Mouse (Mus musculus) heart, embryonic 15.5 days (tissue): ENCODE data around the gene Sema6b. TPM values are rescaled to one million over a fixed set of nuclear protein-coding genes. Genes with fewer than 3 reads are reported as not detected.
"Not testable (repeated sequence)": the region's sequence is repeated elsewhere in the genome, so short reads cannot be mapped to it uniquely, and the experiment has no call there.

ENCODE experiments used
- ATAC-seq: fragments of 200-750 bp; cut with Nextera tagmentation; replicated peaks from 2 replicates; pipeline ENCODE4 v1.8.0; 2017; ENCODE audit warnings: low read depth, moderate TSS enrichment; ENCODE audit not compliant: insufficient number of reproducible peaks, insufficient read depth, low FRiP score
- H3K27ac ChIP-seq: fragments of 300-500 bp; sonication (generic); 2 replicates; pipeline ENCODE4 v1.5.1; 2015; ENCODE audit warnings: mild to moderate bottlenecking, inconsistent platforms
- H3K27me3 ChIP-seq: fragments of 300-500 bp; sonication (generic); 2 replicates; pipeline ENCODE4 v1.6.1; 2015; ENCODE audit warnings: inconsistent platforms
- H3K36me3 ChIP-seq: fragments of 300-500 bp; sonication (generic); 2 replicates; pipeline ENCODE4 v1.6.1; 2015; ENCODE audit warnings: mild to moderate bottlenecking, inconsistent platforms
- H3K4me1 ChIP-seq: fragments of 300-500 bp; sonication (generic); replicated peaks from 2 replicates; pipeline ENCODE4 v1.6.1; 2015; ENCODE audit warnings: inconsistent platforms
- H3K4me2 ChIP-seq: fragments of 300-500 bp; sonication (generic); 2 replicates; pipeline ENCODE4 v1.6.1; 2015; ENCODE audit warnings: inconsistent platforms, mild to moderate bottlenecking, moderate library complexity
- H3K4me3 ChIP-seq: fragments of 300-500 bp; sonication (generic); 2 replicates; pipeline ENCODE4 v1.5.1; 2015; ENCODE audit warnings: mild to moderate bottlenecking, inconsistent platforms
- H3K9ac ChIP-seq: fragments of 300-500 bp; sonication (generic); 2 replicates; pipeline ENCODE4 v1.6.1; 2015; ENCODE audit warnings: mild to moderate bottlenecking, inconsistent platforms
- H3K9me3 ChIP-seq: fragments of 300-500 bp; sonication (generic); replicated peaks from 2 replicates; pipeline ENCODE4 v1.6.1; 2016; ENCODE audit warnings: inconsistent platforms
- WGBS: fragments of 180-500 bp; shearing (Covaris S2); methylation state at CpG from one replicate; pipeline ENCODE4 v1.1.7; 2015; ENCODE audit warnings: mixed read lengths; 5-methylcytosine and 5-hydroxymethylcytosine counted together
- polyA plus RNA-seq: library from polyadenylated mRNA; unstranded; fragments of >200 nt; fragmentation: Nextera tagmentation; extraction: Ambion mirVana; gene quantifications from 2 replicates; pipeline ENCODE4 v1.2.1, GENCODE M21; 2015

The Sema6b gene
- polyA plus RNA-seq, 1 experiment from 2014 or later: 0.92 TPM

DNA sequence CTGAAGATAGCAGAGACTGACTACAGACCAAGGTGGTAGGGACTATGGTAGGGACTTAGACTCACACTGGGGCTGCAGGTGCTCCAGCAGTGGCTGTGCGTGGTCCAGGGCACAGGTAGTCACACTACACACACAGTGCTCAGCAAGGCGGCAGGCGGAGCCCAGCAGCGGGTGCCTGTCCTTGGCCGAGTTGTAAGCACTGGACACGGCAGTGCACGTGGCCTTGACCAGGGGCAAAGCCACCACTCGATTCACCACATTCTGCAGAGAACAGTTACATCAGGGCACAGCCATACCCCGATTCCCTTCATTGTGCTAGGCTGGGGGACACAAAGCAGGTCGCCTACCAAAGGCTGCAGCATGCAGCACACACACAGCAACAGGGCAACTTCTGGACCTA, 23.9 kb downstream of the Sema6b start:
- Histone ChIP-seq H3K27me3 (peaks cover 46% of the 10 kb centered on the region), H3K4me2 (no peak overlapping the region), H3K4me1 (peaks cover 22% of the 10 kb centered on the region), H3K9me3 (no peaks in the 10 kb centered on the region), H3K9ac (no peak overlapping the region), H3K27ac (no peak overlapping the region), H3K4me3 (no peak overlapping the region), H3K36me3 (no peaks in the 10 kb centered on the region)
- WGBS: 70% methylated on average over 10 of the region's 10 CpGs
- no peak for ATAC-seq

DNA sequence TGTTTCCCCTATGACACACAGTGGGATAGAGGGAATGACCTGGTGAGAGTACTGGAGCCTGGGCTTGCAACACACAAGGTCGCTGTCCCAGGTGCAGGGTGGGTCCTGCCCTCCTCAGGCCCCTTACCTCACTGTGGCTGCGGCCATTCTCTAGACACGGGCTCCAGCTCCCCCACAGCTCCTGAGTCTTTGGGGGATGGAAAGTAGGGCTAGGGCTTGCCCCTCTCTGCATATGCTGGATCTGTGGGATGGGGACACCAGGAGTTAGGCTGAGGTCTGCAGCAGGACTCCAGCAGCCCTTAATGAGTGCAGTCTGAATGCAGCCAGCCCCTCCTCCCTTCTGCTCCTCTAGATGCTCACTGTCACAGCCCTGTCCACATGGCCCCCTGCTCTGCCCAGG, 27.4 kb downstream of the Sema6b start:
- WGBS: 71% methylated on average over 3 of the region's 3 CpGs
- peaks cover 19% of the 10 kb centered on the region for H3K27me3 ChIP-seq
- peaks cover 27% of the 10 kb centered on the region for H3K4me1 ChIP-seq
- H3K4me2 ChIP-seq: no peak overlapping the region
- ATAC-seq: no peak
- H3K9ac ChIP-seq: no peak overlapping the region
- H3K27ac ChIP-seq: no peak overlapping the region
- no peaks in the 10 kb centered on the region for H3K36me3 ChIP-seq
- H3K4me3 ChIP-seq: no peak overlapping the region
- no peaks in the 10 kb centered on the region for H3K9me3 ChIP-seq

DNA sequence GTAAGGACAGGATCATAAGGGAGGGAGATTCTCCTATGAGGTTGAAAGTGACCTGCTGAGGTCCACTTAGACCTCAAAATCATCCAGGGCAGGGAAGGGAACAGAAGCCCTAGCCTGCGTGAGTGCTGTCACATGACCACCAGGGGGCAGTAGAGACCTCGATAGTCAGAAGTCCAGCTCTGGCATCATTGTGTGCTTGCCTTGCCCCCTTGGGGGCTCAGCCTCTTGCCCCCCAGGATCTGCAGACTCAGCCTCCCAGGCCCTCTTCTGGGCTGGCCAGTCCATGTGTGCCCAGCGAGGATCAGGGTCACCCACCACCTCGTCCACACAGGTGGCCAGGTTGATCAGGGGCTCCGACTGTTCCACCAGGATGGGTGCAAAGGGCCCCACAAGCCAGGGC, 28.3 kb downstream of the Sema6b start:
- Histone ChIP-seq H3K27me3 (peaks cover 12% of the 10 kb centered on the region; the same call in 1 of the 2 replicates), H3K4me2 (no peak overlapping the region), H3K9me3 (no peaks in the 10 kb centered on the region), H3K36me3 (no peaks in the 10 kb centered on the region), H3K4me3 (no peak overlapping the region), H3K27ac (no peak overlapping the region), H3K4me1 (peaks cover 20% of the 10 kb centered on the region), H3K9ac (no peak overlapping the region)
- 44% methylated on average over 5 of the region's 5 CpGs for WGBS
- no peak for ATAC-seq

DNA sequence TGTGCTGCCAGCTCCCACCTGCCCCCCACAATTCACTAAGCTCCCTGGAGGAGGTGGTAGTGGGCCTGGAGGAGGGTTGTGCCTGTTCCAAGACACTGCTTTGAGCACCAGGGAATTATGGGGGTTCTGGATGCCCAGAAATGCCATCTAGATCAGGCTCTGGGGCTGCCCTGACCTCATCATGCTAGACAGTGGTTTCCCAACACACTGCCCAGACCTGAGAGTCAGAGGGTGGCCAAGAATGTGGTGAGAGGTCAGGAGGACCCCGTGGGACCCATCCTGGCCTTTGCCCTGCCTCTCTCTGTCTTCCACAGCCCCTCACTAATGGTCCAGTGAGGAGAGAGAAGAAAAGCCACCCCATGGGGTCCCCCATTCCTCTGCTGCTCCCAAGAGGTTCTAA, 29.1 kb downstream of the Sema6b start:
- no peak overlapping the region for H3K4me3 ChIP-seq
- WGBS: 50% methylated on average over 1 of the region's 1 CpGs
- H3K4me2 ChIP-seq: no peak overlapping the region
- H3K36me3 ChIP-seq: no peaks in the 10 kb centered on the region
- no peak overlapping the region for H3K9ac ChIP-seq
- no peaks in the 10 kb centered on the region for H3K9me3 ChIP-seq
- ATAC-seq: no peak
- peaks cover 20% of the 10 kb centered on the region for H3K4me1 ChIP-seq
- H3K27me3 ChIP-seq: 0 out of 2 replicates have a peak, but pooled peaks cover 4% of the 10 kb centered on the region
- no peak overlapping the region for H3K27ac ChIP-seq

DNA sequence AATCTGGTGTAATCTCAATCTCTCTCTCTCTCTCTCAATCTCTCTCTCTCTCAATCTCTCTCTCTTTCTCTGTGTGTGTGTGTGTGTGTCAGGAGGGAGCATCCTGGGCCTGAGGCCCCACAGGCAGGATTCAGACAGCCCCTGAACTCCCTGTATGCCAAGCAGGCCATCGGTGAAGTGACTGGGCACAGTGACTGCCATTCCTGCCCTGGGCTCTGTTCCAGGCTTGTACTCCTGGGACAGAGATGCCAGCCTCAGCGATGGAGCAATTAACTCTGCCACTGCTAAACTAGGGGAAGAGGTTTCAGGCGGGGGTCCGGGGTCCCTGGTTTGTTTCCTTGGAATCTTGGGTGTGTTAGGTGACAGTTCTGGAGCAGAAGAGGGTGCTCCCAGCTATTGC, 29.6 kb downstream of the Sema6b start:
- Histone ChIP-seq H3K27ac (no peak overlapping the region), H3K4me3 (no peak overlapping the region), H3K9ac (no peak overlapping the region), H3K9me3 (no peaks in the 10 kb centered on the region), H3K4me1 (peaks cover 20% of the 10 kb centered on the region), H3K36me3 (no peaks in the 10 kb centered on the region), H3K27me3 (no peaks in the 10 kb centered on the region), H3K4me2 (no peak overlapping the region)
- no peak for ATAC-seq
- 67% methylated on average over 4 of the region's 4 CpGs for WGBS

DNA sequence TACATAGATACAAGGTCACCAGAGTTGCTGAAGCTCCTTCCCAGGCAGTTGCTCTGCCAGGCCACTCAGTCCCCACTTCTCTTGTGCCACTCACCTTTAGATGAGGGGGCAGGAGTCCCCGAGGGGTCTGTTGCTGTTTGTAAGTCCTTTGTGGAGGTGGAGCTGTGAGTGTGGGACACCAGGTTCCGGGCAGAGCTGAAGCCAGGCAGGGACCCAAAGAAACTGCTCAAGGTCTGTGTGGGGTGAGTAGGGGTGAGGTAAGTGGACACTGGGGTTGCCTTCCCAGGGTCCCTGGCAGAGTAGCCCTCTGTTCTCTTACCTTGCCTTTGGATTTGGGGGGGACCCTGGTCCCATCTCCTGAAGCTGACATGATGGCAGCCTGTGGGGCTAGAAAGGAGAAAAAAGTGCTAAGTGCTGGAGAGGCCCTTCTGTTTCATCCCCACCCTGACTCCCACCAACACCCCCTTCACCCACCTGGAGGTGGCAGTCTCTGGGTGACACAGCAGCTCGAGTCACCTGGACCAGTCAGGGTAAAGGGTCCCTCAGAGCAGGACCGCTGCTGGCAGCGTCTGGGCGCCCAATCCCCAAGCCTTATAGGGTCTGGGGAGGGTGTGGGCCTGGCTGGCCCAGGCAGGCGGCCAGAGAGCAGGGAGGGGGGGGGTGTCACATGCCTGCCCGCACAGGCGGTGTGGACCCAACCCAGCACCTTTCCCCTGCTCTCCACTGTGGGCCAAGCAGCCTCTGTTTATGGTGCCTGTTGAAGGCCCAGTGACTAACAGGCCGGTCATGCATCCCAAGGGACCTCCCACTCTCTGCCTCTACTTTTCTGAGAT, 30.7 kb downstream of the Sema6b start, which contains the start of gene Plin4:
TSS of gene Plin4 (minus strand) at position 585 of the 833 bp plus-strand sequence.
- peak within 1 kb of the TSS; percentile 25; the same call in 1 of the 2 replicates for H3K9ac ChIP-seq
- H3K4me2 ChIP-seq: peak within 1 kb of the TSS; percentile 33; the same call in 1 of the 2 replicates
- H3K27me3 ChIP-seq: no peaks in the 10 kb centered on the region
- no peaks in the 10 kb centered on the region for H3K36me3 ChIP-seq
- no peaks in the 10 kb centered on the region for H3K9me3 ChIP-seq
- peaks cover 20% of the 10 kb centered on the region for H3K4me1 ChIP-seq
- H3K4me3 ChIP-seq: 0 out of 2 replicates have a peak within 1 kb of the TSS, but pooled peaks have one; percentile 8
- H3K27ac ChIP-seq: peak within 1 kb of the TSS; percentile 63
- ATAC-seq: peak; percentile 77
- WGBS: 41% methylated on average over 10 of the region's 10 CpGs

DNA sequence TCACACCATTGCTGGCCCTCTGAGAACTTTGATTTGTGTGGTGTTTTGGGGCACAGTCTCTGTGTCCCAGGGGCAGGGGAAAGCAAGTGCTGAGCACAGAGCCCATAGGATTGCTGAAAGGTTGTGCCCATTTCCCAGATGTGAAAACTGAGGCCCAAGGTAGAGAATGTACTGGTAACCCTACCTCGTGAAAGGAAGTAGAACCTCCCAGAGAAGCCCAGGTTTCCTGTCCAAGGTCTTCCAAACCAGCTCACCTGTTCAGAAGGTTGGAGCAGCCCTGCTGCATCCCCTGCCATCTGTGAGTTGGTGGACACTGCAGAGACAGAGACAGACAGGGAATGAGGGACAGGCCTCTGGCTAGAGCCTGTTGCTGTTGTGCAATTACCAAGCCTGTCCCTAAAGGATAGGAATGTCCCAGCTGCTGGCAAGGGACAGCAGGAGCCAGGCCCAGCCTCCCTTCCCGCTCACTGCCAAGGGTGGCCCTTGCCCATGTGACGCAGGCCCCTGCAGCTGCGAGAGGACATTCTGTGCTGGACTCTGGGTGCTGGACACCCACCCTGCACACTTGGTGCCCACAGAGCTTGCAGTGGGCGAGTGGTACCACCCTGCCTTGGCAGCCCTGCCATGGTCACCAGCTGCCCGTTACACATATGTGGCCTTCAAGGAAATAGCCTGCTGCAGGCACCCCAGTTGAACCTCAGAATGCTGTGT, 31.7 kb downstream of the Sema6b start:
- peak; percentile 64 for ATAC-seq
- Histone ChIP-seq H3K4me3 (no peak overlapping the region), H3K36me3 (0 out of 2 replicates have a peak, but pooled peaks cover 4% of the 10 kb centered on the region), H3K9ac (0 out of 2 replicates have a peak overlapping the region, but pooled peaks have one; percentile 1), H3K4me1 (peaks cover 20% of the 10 kb centered on the region), H3K27me3 (no peaks in the 10 kb centered on the region), H3K27ac (peak overlapping the region; percentile 63), H3K4me2 (no peak overlapping the region), H3K9me3 (no peaks in the 10 kb centered on the region)
- WGBS: 68% methylated on average over 6 of the region's 6 CpGs

DNA sequence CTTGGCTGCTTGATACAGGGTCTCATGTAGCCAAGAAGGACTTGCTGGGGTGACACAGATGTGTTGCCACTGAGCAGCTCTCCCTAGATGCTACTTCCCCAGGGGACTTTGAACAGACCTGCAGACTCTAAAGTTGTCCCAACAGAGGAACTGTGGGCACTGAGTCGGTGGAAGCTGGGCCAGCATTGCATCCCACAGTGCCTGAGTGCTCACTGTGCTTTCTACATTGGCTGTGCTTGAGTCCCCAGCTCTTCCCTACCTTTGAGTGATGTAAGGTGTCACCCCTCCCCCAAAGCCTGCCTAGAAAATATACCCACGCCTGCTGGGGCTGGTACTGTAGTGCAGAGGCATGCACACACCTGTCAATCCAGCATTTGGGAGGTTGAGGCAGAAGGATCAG, 32.4 kb downstream of the Sema6b start:
- Histone ChIP-seq H3K27ac (no peak overlapping the region), H3K4me2 (no peak overlapping the region), H3K36me3 (peaks cover 11% of the 10 kb centered on the region; the same call in 1 of the 2 replicates), H3K4me1 (peaks cover 20% of the 10 kb centered on the region), H3K9me3 (no peaks in the 10 kb centered on the region), H3K4me3 (no peak overlapping the region), H3K27me3 (no peaks in the 10 kb centered on the region), H3K9ac (no peak overlapping the region)
- ATAC-seq: no peak
- WGBS: 64% methylated on average over 2 of the region's 2 CpGs

DNA sequence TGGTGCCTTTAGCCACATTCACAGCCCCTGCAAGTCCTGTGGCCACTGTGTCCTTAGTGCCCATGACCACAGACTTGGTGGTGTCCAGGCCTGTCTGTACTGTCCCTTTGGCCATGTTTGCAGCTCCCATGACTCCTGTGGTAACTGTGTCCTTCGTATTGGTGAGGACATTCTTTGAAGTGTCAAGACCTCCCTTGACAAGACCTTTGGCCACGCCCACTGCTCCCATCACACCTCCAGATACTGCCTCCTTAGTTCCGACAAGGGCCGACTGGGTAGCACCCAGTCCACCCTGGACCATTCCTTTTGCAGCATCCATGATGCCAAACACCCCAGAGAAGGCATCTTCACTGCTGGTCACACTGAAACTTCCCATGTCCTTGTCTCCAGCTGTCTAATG, 33.2 kb downstream of the Sema6b start:
- no peaks in the 10 kb centered on the region for H3K9me3 ChIP-seq
- no peak overlapping the region for H3K9ac ChIP-seq
- no peak overlapping the region for H3K4me2 ChIP-seq
- no peaks in the 10 kb centered on the region for H3K27me3 ChIP-seq
- H3K4me3 ChIP-seq: no peak overlapping the region
- peaks cover 20% of the 10 kb centered on the region for H3K4me1 ChIP-seq
- H3K27ac ChIP-seq: no peak overlapping the region
- ATAC-seq: no peak
- H3K36me3 ChIP-seq: peaks cover 18% of the 10 kb centered on the region; the same call in 1 of the 2 replicates
- 75% methylated on average over 4 of the region's 4 CpGs for WGBS

DNA sequence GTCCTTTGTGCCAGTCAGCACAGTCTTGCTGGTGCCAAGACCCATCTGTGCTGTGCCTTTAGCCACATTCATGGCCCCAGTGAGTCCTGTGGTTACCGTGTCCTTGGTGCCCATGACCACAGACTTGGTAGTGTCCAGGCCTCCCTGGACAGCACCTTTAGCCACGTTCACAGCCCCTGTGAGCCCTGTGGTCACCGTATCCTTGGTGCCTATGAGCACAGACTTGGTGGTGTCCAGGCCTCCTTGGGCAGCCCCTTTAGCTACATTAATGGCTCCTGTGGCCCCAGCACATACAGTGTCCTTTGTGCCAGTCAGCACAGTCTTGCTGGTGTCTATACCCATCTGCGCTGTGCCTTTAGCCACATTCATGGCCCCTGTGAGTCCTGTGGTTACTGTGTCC, 33.7 kb downstream of the Sema6b start:
- Histone ChIP-seq H3K36me3 (peaks cover 20% of the 10 kb centered on the region; the same call in 1 of the 2 replicates), H3K4me1 (peaks cover 20% of the 10 kb centered on the region)
- not testable (repeated sequence) for H3K9ac ChIP-seq, H3K27me3 ChIP-seq, H3K27ac ChIP-seq, H3K9me3 ChIP-seq, H3K4me3 ChIP-seq, ATAC-seq, H3K4me2 ChIP-seq
- 94% methylated on average over 4 of the region's 4 CpGs for WGBS

DNA sequence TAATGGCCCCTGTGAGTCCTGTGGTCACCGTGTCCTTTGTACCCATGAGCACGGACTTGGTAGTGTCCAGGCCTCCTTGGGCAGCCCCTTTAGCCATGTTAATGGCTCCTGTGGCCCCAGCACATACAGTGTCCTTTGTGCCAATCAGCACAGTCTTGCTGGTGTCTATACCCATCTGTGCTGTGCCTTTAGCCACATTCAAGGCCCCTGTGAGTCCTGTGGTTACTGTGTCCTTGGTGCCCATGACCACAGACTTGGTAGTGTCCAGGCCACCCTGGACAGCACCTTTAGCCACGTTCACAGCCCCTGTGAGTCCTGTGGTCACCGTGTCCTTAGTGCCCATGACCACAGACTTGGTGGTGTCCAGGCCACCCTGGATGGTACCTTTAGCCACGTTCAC, 35.3 kb downstream of the Sema6b start:
- not testable (repeated sequence) for H3K27ac ChIP-seq, H3K4me2 ChIP-seq, H3K4me3 ChIP-seq, H3K27me3 ChIP-seq, ATAC-seq, H3K9ac ChIP-seq, H3K9me3 ChIP-seq
- Histone ChIP-seq H3K36me3 (peaks cover 35% of the 10 kb centered on the region), H3K4me1 (peaks cover 19% of the 10 kb centered on the region)
- 96% methylated on average over 2 of the region's 5 CpGs for WGBS
